Mouse (Mus musculus): ENCODE data around the gene Phlpp1. TPM values are rescaled to one million over a fixed set of nuclear protein-coding genes. Genes with fewer than 3 reads are reported as not detected.

Gene Phlpp1
- polyA plus RNA-seq, 1 experiment from 2014 or later = 1.7 TPM

- H3K36me3 ChIP-seq (ENCODE audit: control insufficient read depth, insufficient read depth, low read length) = no peaks in the 10 kb centered on the region
- H3K4me2 ChIP-seq = no peak overlapping the region
- no peak for DNase-seq (ENCODE audit: low spot score)
- H3K9ac ChIP-seq (ENCODE audit: low read depth, low read length) = no peak overlapping the region
- no peaks in the 10 kb centered on the region for H3K9me3 ChIP-seq (ENCODE audit: control insufficient read depth, low read length)
- H3K4me1 ChIP-seq (replicated peaks; ENCODE audit: control insufficient read depth, insufficient read depth, low read length) = no peaks in the 10 kb centered on the region; the same call in 1 of the 2 replicates
- no peak overlapping the region for H3K4me3 ChIP-seq (ENCODE audit: low read depth, low read length)
- 73% methylated on average over 4 of the region's 4 CpGs for WGBS
- no peak for ATAC-seq (replicated peaks; ENCODE audit: low FRiP score)
- no peaks in the 10 kb centered on the region for H3K27me3 ChIP-seq (replicated peaks; ENCODE audit: control insufficient read depth, insufficient read depth, low read length)
- H3K27ac ChIP-seq (ENCODE audit: low read depth, low read length) = no peak overlapping the region
These were observed 13.4 kb downstream of the Phlpp1 start for GRCm38 (mm10) chr1:106184780-106185460.

GRCm38 (mm10) chr1:106185461-106185924 is 13.9 kb downstream of the Phlpp1 start:
- Histone ChIP-seq H3K9ac (ENCODE audit: low read depth, low read length) (no peak overlapping the region), H3K4me1 (replicated peaks; ENCODE audit: control insufficient read depth, insufficient read depth, low read length) (no peaks in the 10 kb centered on the region; the same call in 1 of the 2 replicates), H3K9me3 (ENCODE audit: control insufficient read depth, low read length) (no peaks in the 10 kb centered on the region), H3K4me2 (no peak overlapping the region), H3K27me3 (replicated peaks; ENCODE audit: control insufficient read depth, insufficient read depth, low read length) (no peaks in the 10 kb centered on the region), H3K36me3 (ENCODE audit: control insufficient read depth, insufficient read depth, low read length) (no peaks in the 10 kb centered on the region), H3K4me3 (ENCODE audit: low read depth, low read length) (no peak overlapping the region), H3K27ac (ENCODE audit: low read depth, low read length) (no peak overlapping the region)
- DNase-seq (ENCODE audit: low spot score) = no peak
- no peak for ATAC-seq (replicated peaks; ENCODE audit: low FRiP score)
- WGBS = 52% methylated on average over 2 of the region's 2 CpGs

GRCm38 (mm10) chr1:106186062-106186461 is 14.5 kb downstream of the Phlpp1 start:
- DNase-seq (ENCODE audit: low spot score) = no peak
- 49% methylated on average over 2 of the region's 2 CpGs for WGBS

DNA sequence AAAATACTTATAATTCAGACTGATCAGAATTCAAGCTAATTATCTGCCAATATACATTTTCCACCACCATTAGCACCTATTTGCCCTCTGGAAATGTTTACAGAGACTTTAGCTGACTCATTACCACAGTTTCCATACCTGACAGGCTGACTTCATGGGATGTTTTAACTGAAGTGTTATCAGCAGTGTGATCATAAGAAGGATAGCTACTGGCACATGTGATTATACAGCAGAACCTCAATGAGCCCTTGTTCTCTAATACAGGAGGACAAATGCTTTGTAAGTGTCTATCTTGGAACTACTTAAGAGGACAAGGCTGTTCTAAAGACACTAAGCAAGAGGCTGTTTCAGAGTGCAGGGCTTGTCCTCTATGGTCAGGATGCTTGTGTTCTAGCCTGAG is 15.9 kb downstream of the Phlpp1 start:
- H3K27me3 ChIP-seq (replicated peaks; ENCODE audit: control insufficient read depth, insufficient read depth, low read length) = no peaks in the 10 kb centered on the region
- no peak for ATAC-seq (replicated peaks; ENCODE audit: low FRiP score)
- no peak overlapping the region for H3K4me3 ChIP-seq (ENCODE audit: low read depth, low read length)
- H3K36me3 ChIP-seq (ENCODE audit: control insufficient read depth, insufficient read depth, low read length) = no peaks in the 10 kb centered on the region
- H3K4me1 ChIP-seq (replicated peaks; ENCODE audit: control insufficient read depth, insufficient read depth, low read length) = no peaks in the 10 kb centered on the region; the same call in 1 of the 2 replicates
- no peak for DNase-seq (ENCODE audit: low spot score)
- H3K27ac ChIP-seq (ENCODE audit: low read depth, low read length) = no peak overlapping the region
- no peaks in the 10 kb centered on the region for H3K9me3 ChIP-seq (ENCODE audit: control insufficient read depth, low read length)
- no peak overlapping the region for H3K9ac ChIP-seq (ENCODE audit: low read depth, low read length)
- no peak overlapping the region for H3K4me2 ChIP-seq

More at GRCm38 (mm10) chr1:106186062-106186461, 14.5 kb downstream of the Phlpp1 start:
- Histone ChIP-seq H3K4me3 (ENCODE audit: low read depth, low read length) (no peak overlapping the region), H3K4me2 (no peak overlapping the region), H3K27ac (ENCODE audit: low read depth, low read length) (no peak overlapping the region), H3K36me3 (ENCODE audit: control insufficient read depth, insufficient read depth, low read length) (no peaks in the 10 kb centered on the region), H3K9me3 (ENCODE audit: control insufficient read depth, low read length) (no peaks in the 10 kb centered on the region), H3K9ac (ENCODE audit: low read depth, low read length) (no peak overlapping the region), H3K4me1 (replicated peaks; ENCODE audit: control insufficient read depth, insufficient read depth, low read length) (no peaks in the 10 kb centered on the region; the same call in 1 of the 2 replicates), H3K27me3 (replicated peaks; ENCODE audit: control insufficient read depth, insufficient read depth, low read length) (no peaks in the 10 kb centered on the region)
- ATAC-seq (replicated peaks; ENCODE audit: low FRiP score) = no peak

- DNase-seq (ENCODE audit: low spot score) (no peak), ATAC-seq (replicated peaks; ENCODE audit: low FRiP score) (no peak)
- Histone ChIP-seq H3K9me3 (ENCODE audit: control insufficient read depth, low read length) (no peaks in the 10 kb centered on the region), H3K9ac (ENCODE audit: low read depth, low read length) (no peak overlapping the region), H3K4me2 (no peak overlapping the region), H3K36me3 (ENCODE audit: control insufficient read depth, insufficient read depth, low read length) (no peaks in the 10 kb centered on the region), H3K4me1 (replicated peaks; ENCODE audit: control insufficient read depth, insufficient read depth, low read length) (no peaks in the 10 kb centered on the region; the same call in 1 of the 2 replicates), H3K27ac (ENCODE audit: low read depth, low read length) (no peak overlapping the region), H3K27me3 (replicated peaks; ENCODE audit: control insufficient read depth, insufficient read depth, low read length) (no peaks in the 10 kb centered on the region), H3K4me3 (ENCODE audit: low read depth, low read length) (no peak overlapping the region)
- WGBS = 92% methylated on average over 3 of the region's 3 CpGs
These were observed 17.2 kb downstream of the Phlpp1 start for GRCm38 (mm10) chr1:106188756-106189155.

DNA sequence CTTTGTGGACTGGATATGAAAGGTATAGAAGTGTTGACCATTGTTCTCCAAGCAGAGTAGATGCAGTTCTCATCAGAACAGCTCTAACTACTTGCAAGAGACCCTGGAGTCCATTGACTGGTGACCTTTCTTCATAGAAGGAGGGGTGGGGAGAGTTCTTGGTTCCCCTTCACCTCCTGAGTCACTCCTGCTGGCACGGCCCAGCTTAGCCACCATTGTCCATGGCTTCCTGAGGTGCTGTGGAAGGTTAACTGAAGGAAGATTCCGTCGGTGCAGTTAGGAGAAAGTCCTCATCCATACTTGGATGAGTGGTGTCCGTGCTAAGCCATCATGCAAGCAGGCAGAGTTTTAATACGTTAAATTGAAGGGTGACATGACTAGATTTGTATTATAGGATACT is 17.8 kb downstream of the Phlpp1 start:
- Histone ChIP-seq H3K4me2 (no peak overlapping the region), H3K27ac (ENCODE audit: low read depth, low read length) (no peak overlapping the region), H3K36me3 (ENCODE audit: control insufficient read depth, insufficient read depth, low read length) (no peaks in the 10 kb centered on the region), H3K9me3 (ENCODE audit: control insufficient read depth, low read length) (no peaks in the 10 kb centered on the region), H3K4me3 (ENCODE audit: low read depth, low read length) (no peak overlapping the region), H3K4me1 (replicated peaks; ENCODE audit: control insufficient read depth, insufficient read depth, low read length) (no peaks in the 10 kb centered on the region; the same call in 1 of the 2 replicates), H3K9ac (ENCODE audit: low read depth, low read length) (no peak overlapping the region), H3K27me3 (replicated peaks; ENCODE audit: control insufficient read depth, insufficient read depth, low read length) (no peaks in the 10 kb centered on the region)
- ATAC-seq (replicated peaks; ENCODE audit: low FRiP score) (no peak), DNase-seq (ENCODE audit: low spot score) (no peak)
- 82% methylated on average over 5 of the region's 5 CpGs for WGBS

DNA sequence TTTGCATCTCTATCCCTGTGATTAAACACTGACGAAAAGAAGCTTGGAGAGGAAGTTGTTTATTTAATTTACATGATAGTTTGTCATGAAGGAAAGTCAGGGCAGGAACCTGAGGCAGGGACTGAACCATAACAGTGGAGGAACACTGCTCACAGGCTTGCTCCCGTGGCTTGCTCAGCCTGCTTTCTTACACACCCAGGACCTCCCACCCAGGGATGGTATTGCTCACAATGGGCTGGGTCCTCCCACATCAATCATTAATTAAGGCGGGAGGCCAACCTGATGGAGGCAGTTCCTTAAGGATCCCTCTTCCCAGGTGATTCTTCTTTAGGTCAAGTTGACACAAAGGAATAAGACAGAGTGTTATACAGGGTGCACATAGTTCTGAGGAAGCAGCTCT is 19.1 kb downstream of the Phlpp1 start:
- H3K27ac ChIP-seq (ENCODE audit: low read depth, low read length) = no peak overlapping the region
- ATAC-seq (replicated peaks; ENCODE audit: low FRiP score) (no peak), DNase-seq (ENCODE audit: low spot score) (no peak)
- no peaks in the 10 kb centered on the region for H3K27me3 ChIP-seq (replicated peaks; ENCODE audit: control insufficient read depth, insufficient read depth, low read length)
- H3K4me2 ChIP-seq = no peak overlapping the region
- no peaks in the 10 kb centered on the region for H3K36me3 ChIP-seq (ENCODE audit: control insufficient read depth, insufficient read depth, low read length)
- no peak overlapping the region for H3K9ac ChIP-seq (ENCODE audit: low read depth, low read length)
- 66% methylated on average over 3 of the region's 3 CpGs for WGBS
- no peaks in the 10 kb centered on the region for H3K9me3 ChIP-seq (ENCODE audit: control insufficient read depth, low read length)
- H3K4me1 ChIP-seq (replicated peaks; ENCODE audit: control insufficient read depth, insufficient read depth, low read length) = no peaks in the 10 kb centered on the region
- H3K4me3 ChIP-seq (ENCODE audit: low read depth, low read length) = no peak overlapping the region

DNA sequence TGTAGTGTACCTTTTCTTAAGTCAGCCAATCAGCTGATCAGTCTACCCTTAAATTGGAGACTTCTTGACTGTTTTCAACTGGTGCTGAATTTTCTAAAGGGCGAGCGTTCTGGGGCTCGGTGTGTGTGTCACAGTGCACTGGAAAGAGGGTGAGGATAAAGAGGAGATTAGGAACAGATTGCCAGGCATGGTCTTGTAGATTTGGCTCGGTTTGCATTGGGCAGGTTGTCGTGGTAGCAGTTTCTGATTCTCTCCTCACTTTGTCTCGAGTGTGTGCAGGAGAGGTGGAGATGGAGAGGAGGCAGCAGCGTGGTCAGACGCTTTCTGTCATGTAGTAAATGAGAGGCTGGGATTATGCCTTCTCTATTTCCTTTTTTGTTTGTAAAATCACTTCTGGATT is 20.3 kb downstream of the Phlpp1 start:
- Histone ChIP-seq H3K9ac (ENCODE audit: low read depth, low read length) (no peak overlapping the region), H3K4me2 (no peak overlapping the region), H3K36me3 (ENCODE audit: control insufficient read depth, insufficient read depth, low read length) (no peaks in the 10 kb centered on the region), H3K4me3 (ENCODE audit: low read depth, low read length) (no peak overlapping the region), H3K9me3 (ENCODE audit: control insufficient read depth, low read length) (no peaks in the 10 kb centered on the region), H3K27ac (ENCODE audit: low read depth, low read length) (no peak overlapping the region), H3K27me3 (replicated peaks; ENCODE audit: control insufficient read depth, insufficient read depth, low read length) (no peaks in the 10 kb centered on the region), H3K4me1 (replicated peaks; ENCODE audit: control insufficient read depth, insufficient read depth, low read length) (no peaks in the 10 kb centered on the region)
- WGBS = 78% methylated on average over 8 of the region's 8 CpGs
- ATAC-seq (replicated peaks; ENCODE audit: low FRiP score) (no peak), DNase-seq (ENCODE audit: low spot score) (no peak)

- WGBS = 79% methylated on average over 8 of the region's 8 CpGs
- no peak overlapping the region for H3K4me3 ChIP-seq (ENCODE audit: low read depth, low read length)
- H3K4me2 ChIP-seq = no peak overlapping the region
- no peak overlapping the region for H3K27ac ChIP-seq (ENCODE audit: low read depth, low read length)
- no peak overlapping the region for H3K9ac ChIP-seq (ENCODE audit: low read depth, low read length)
- no peaks in the 10 kb centered on the region for H3K36me3 ChIP-seq (ENCODE audit: control insufficient read depth, insufficient read depth, low read length)
- H3K27me3 ChIP-seq (replicated peaks; ENCODE audit: control insufficient read depth, insufficient read depth, low read length) = no peaks in the 10 kb centered on the region
- no peaks in the 10 kb centered on the region for H3K9me3 ChIP-seq (ENCODE audit: control insufficient read depth, low read length)
- H3K4me1 ChIP-seq (replicated peaks; ENCODE audit: control insufficient read depth, insufficient read depth, low read length) = no peaks in the 10 kb centered on the region
- DNase-seq (ENCODE audit: low spot score) = no peak
- ATAC-seq (replicated peaks; ENCODE audit: low FRiP score) = no peak
These were observed 21.4 kb downstream of the Phlpp1 start for GRCm38 (mm10) chr1:106192864-106193470.

Measured in liver, embryonic 11.5 days (tissue).